Mouse (Mus musculus): ENCODE results near the gene Xpr1. TPM values are rescaled to one million over a fixed set of nuclear protein-coding genes. Genes with fewer than 3 reads are reported as not detected.

Gene Xpr1
- polyA plus RNA-seq, 1 experiment: 16.3 TPM

GRCm38 (mm10) chr1:155423801-155424200, 6.6 kb upstream of the Xpr1 start:
- Histone ChIP-seq H3K4me1 (ENCODE audit: control insufficient read depth, insufficient read depth, insufficient read length, low read length) (no peaks in the 10 kb centered on the region), H3K27ac (replicated peaks; ENCODE audit: low read depth, low read length) (no peak overlapping the region), H3K4me3 (ENCODE audit: insufficient read depth, low read depth, low read length) (no peak overlapping the region)

GRCm38 (mm10) chr1:155422022-155422421, 4.8 kb upstream of the Xpr1 start:
- Histone ChIP-seq H3K4me3 (ENCODE audit: insufficient read depth, low read depth, low read length) (no peak overlapping the region), H3K4me1 (ENCODE audit: control insufficient read depth, insufficient read depth, insufficient read length, low read length) (no peaks in the 10 kb centered on the region), H3K27ac (replicated peaks; ENCODE audit: low read depth, low read length) (no peak overlapping the region)

GRCm38 (mm10) chr1:155416147-155416700, 991 bp downstream of the Xpr1 start:
- Histone ChIP-seq H3K27ac (replicated peaks; ENCODE audit: low read depth, low read length) (no peak overlapping the region), H3K4me1 (ENCODE audit: control insufficient read depth, insufficient read depth, insufficient read length, low read length) (no peaks in the 10 kb centered on the region), H3K4me3 (ENCODE audit: insufficient read depth, low read depth, low read length) (peak overlapping the region; percentile 92)

GRCm38 (mm10) chr1:155415421-155415820, 1.8 kb downstream of the Xpr1 start:
- Histone ChIP-seq H3K4me1 (ENCODE audit: control insufficient read depth, insufficient read depth, insufficient read length, low read length) (0 out of 2 replicates have a peak, but pooled peaks cover 3% of the 10 kb centered on the region), H3K4me3 (ENCODE audit: insufficient read depth, low read depth, low read length) (no peak overlapping the region), H3K27ac (replicated peaks; ENCODE audit: low read depth, low read length) (no peak overlapping the region)

- H3K4me3 ChIP-seq (ENCODE audit: insufficient read depth, low read depth, low read length): no peak overlapping the region
- H3K4me1 ChIP-seq (ENCODE audit: control insufficient read depth, insufficient read depth, insufficient read length, low read length): peaks cover 3% of the 10 kb centered on the region; the same call in 1 of the 2 replicates
- H3K27ac ChIP-seq (replicated peaks; ENCODE audit: low read depth, low read length): no peak overlapping the region
Measured at GRCm38 (mm10) chr1:155412705-155413104, 4.5 kb downstream of the Xpr1 start.

- no peak overlapping the region for H3K27ac ChIP-seq (replicated peaks; ENCODE audit: low read depth, low read length)
- H3K4me1 ChIP-seq (ENCODE audit: control insufficient read depth, insufficient read depth, insufficient read length, low read length): peaks cover 3% of the 10 kb centered on the region; the same call in 1 of the 2 replicates
- H3K4me3 ChIP-seq (ENCODE audit: insufficient read depth, low read depth, low read length): no peak overlapping the region
Measured at GRCm38 (mm10) chr1:155408577-155408966, 8.6 kb downstream of the Xpr1 start.

GRCm38 (mm10) chr1:155407697-155408576, 9.3 kb downstream of the Xpr1 start:
- Histone ChIP-seq H3K4me1 (ENCODE audit: control insufficient read depth, insufficient read depth, insufficient read length, low read length) (peaks cover 3% of the 10 kb centered on the region; the same call in 1 of the 2 replicates), H3K27ac (replicated peaks; ENCODE audit: low read depth, low read length) (no peak overlapping the region), H3K4me3 (ENCODE audit: insufficient read depth, low read depth, low read length) (no peak overlapping the region)

- H3K4me3 ChIP-seq (ENCODE audit: insufficient read depth, low read depth, low read length): no peak overlapping the region
- no peaks in the 10 kb centered on the region; the same call in 1 of the 2 replicates for H3K4me1 ChIP-seq (ENCODE audit: control insufficient read depth, insufficient read depth, insufficient read length, low read length)
- H3K27ac ChIP-seq (replicated peaks; ENCODE audit: low read depth, low read length): no peak overlapping the region
Measured at GRCm38 (mm10) chr1:155400056-155400455, 17.2 kb downstream of the Xpr1 start.

GRCm38 (mm10) chr1:155394829-155395228, 22.4 kb downstream of the Xpr1 start:
- H3K27ac ChIP-seq (replicated peaks; ENCODE audit: low read depth, low read length): no peak overlapping the region
- no peak overlapping the region for H3K4me3 ChIP-seq (ENCODE audit: insufficient read depth, low read depth, low read length)
- H3K4me1 ChIP-seq (ENCODE audit: control insufficient read depth, insufficient read depth, insufficient read length, low read length): 0 out of 2 replicates have a peak, but pooled peaks cover 2% of the 10 kb centered on the region

GRCm38 (mm10) chr1:155394021-155394420, 23.2 kb downstream of the Xpr1 start:
- peaks cover 5% of the 10 kb centered on the region for H3K4me1 ChIP-seq (ENCODE audit: control insufficient read depth, insufficient read depth, insufficient read length, low read length)

GRCm38 (mm10) chr1:155392825-155393224, 24.4 kb downstream of the Xpr1 start:
- no peak overlapping the region for H3K27ac ChIP-seq (replicated peaks; ENCODE audit: low read depth, low read length)
- no peak overlapping the region for H3K4me3 ChIP-seq (ENCODE audit: insufficient read depth, low read depth, low read length)
- peaks cover 10% of the 10 kb centered on the region for H3K4me1 ChIP-seq (ENCODE audit: control insufficient read depth, insufficient read depth, insufficient read length, low read length)

More at GRCm38 (mm10) chr1:155394021-155394420, 23.2 kb downstream of the Xpr1 start:
- Histone ChIP-seq H3K27ac (replicated peaks; ENCODE audit: low read depth, low read length) (no peak overlapping the region), H3K4me3 (ENCODE audit: insufficient read depth, low read depth, low read length) (no peak overlapping the region)

- Histone ChIP-seq H3K4me1 (ENCODE audit: control insufficient read depth, insufficient read depth, insufficient read length, low read length) (peaks cover 10% of the 10 kb centered on the region), H3K27ac (replicated peaks; ENCODE audit: low read depth, low read length) (no peak overlapping the region), H3K4me3 (ENCODE audit: insufficient read depth, low read depth, low read length) (no peak overlapping the region)
Measured at GRCm38 (mm10) chr1:155391537-155391936, 25.7 kb downstream of the Xpr1 start.

- peaks cover 10% of the 10 kb centered on the region for H3K4me1 ChIP-seq (ENCODE audit: control insufficient read depth, insufficient read depth, insufficient read length, low read length)
- H3K4me3 ChIP-seq (ENCODE audit: insufficient read depth, low read depth, low read length): no peak overlapping the region
- H3K27ac ChIP-seq (replicated peaks; ENCODE audit: low read depth, low read length): no peak overlapping the region
Measured at GRCm38 (mm10) chr1:155388418-155388817, 28.8 kb downstream of the Xpr1 start.

- Histone ChIP-seq H3K4me3 (ENCODE audit: insufficient read depth, low read depth, low read length) (no peak overlapping the region), H3K4me1 (ENCODE audit: control insufficient read depth, insufficient read depth, insufficient read length, low read length) (peaks cover 10% of the 10 kb centered on the region), H3K27ac (replicated peaks; ENCODE audit: low read depth, low read length) (no peak overlapping the region)
Measured at GRCm38 (mm10) chr1:155386551-155386950, 30.7 kb downstream of the Xpr1 start.

- peaks cover 2% of the 10 kb centered on the region; the same call in 1 of the 2 replicates for H3K4me1 ChIP-seq (ENCODE audit: control insufficient read depth, insufficient read depth, insufficient read length, low read length)
- no peak overlapping the region for H3K4me3 ChIP-seq (ENCODE audit: insufficient read depth, low read depth, low read length)
- no peak overlapping the region for H3K27ac ChIP-seq (replicated peaks; ENCODE audit: low read depth, low read length)
Measured at GRCm38 (mm10) chr1:155383319-155384302, 33.6 kb downstream of the Xpr1 start.

Measured in brown adipose tissue, adult 24 weeks (tissue).